Mouse (Mus musculus): ENCODE measurements around the gene P2rx3. TPM values are rescaled to one million over a fixed set of nuclear protein-coding genes. Genes with fewer than 3 reads are reported as not detected.

The P2rx3 gene
- polyA plus RNA-seq, 1 experiment from 2014 or later: 6.2 TPM

- 83% methylated on average over 12 of the region's 12 CpGs for WGBS
- no peak overlapping the region for H3K4me3 ChIP-seq (ENCODE audit: low read depth, low read length)
- no peak overlapping the region for H3K27ac ChIP-seq (replicated peaks; ENCODE audit: low read depth, low read length)
- H3K4me1 ChIP-seq (ENCODE audit: control insufficient read depth, insufficient read depth, low read length): no peaks in the 10 kb centered on the region; the same call in 1 of the 2 replicates
- DNase-seq (ENCODE audit: low spot score) (no peak), ATAC-seq (replicated peaks; ENCODE audit: insufficient number of reproducible peaks, low FRiP score, low TSS enrichment, low read depth) (no peak)
- peaks cover 3% of the 10 kb centered on the region for H3K36me3 ChIP-seq (replicated peaks; ENCODE audit: control insufficient read depth, insufficient read depth, low read depth, low read length)
- H3K4me2 ChIP-seq (ENCODE audit: low read depth, low read length): no peak overlapping the region
- no peaks in the 10 kb centered on the region for H3K27me3 ChIP-seq (ENCODE audit: control insufficient read depth, insufficient read depth, low read length)
- no peaks in the 10 kb centered on the region for H3K9me3 ChIP-seq (replicated peaks; ENCODE audit: control insufficient read depth, low read length)
- H3K9ac ChIP-seq (replicated peaks; ENCODE audit: low read length): no peak overlapping the region
Observed at GRCm38 (mm10) chr2:85065141-85065875, 28.0 kb upstream of the P2rx3 start.

DNA sequence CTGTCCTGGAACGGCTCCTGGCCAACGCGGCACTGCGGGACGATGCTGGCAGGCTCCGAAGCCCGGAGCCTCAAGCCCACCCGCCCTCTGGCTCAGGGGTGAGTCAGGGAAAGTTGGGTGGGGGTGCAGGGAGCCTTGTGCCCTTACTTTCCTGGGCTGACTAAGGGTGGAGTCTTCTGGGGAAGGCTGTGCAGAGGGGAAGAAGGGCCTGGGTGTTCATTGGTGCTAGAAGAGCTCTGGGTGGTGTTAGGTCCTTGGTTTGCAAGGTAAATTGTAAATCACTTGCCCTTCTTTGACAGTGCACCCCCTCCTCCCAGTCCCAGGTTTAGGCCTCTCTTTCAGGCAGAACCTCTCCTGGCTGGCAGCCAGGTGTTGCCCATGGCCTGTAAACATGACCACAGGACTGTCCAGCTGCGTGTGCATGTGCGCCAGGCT, 23.9 kb upstream of the P2rx3 start:
- no peak for ATAC-seq (replicated peaks; ENCODE audit: insufficient number of reproducible peaks, low FRiP score, low TSS enrichment, low read depth)
- H3K4me3 ChIP-seq (ENCODE audit: low read depth, low read length): peak overlapping the region; percentile 23; the same call in 1 of the 2 replicates
- WGBS: 35% methylated on average over 10 of the region's 10 CpGs
- H3K9me3 ChIP-seq (replicated peaks; ENCODE audit: control insufficient read depth, low read length): no peaks in the 10 kb centered on the region
- H3K9ac ChIP-seq (replicated peaks; ENCODE audit: low read length): peak overlapping the region; percentile 41
- H3K27me3 ChIP-seq (ENCODE audit: control insufficient read depth, insufficient read depth, low read length): no peaks in the 10 kb centered on the region
- H3K27ac ChIP-seq (replicated peaks; ENCODE audit: low read depth, low read length): no peak overlapping the region
- peak overlapping the region; percentile 43 for H3K4me2 ChIP-seq (ENCODE audit: low read depth, low read length)
- peaks cover 9% of the 10 kb centered on the region for H3K36me3 ChIP-seq (replicated peaks; ENCODE audit: control insufficient read depth, insufficient read depth, low read depth, low read length)
- no peak for DNase-seq (ENCODE audit: low spot score)
- H3K4me1 ChIP-seq (ENCODE audit: control insufficient read depth, insufficient read depth, low read length): no peaks in the 10 kb centered on the region; the same call in 1 of the 2 replicates

DNA sequence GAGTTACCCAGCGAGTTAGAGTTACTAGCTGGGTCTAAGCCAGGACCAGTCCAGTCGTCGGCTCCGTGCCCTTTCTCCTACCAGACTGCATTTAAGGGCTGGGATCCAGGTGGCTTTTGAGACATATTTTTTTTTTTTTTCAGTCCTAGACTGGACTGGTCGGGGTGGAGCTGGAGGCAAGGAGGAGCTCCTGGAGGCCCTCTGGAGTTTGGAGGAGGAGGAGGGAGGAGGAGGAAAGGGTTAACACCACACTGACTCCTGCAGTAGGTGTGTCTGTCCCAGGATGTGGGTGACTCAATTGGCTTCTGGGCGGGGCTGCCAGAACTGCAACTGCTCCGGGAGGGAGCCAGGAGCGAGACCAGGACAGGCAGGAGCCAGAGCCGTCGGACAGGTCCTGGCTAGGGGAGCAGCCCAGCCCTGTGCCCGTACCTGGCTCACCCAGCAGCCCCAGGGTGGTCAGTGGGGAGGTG, 23.4 kb upstream of the P2rx3 start:
- no peaks in the 10 kb centered on the region for H3K27me3 ChIP-seq (ENCODE audit: control insufficient read depth, insufficient read depth, low read length)
- H3K36me3 ChIP-seq (replicated peaks; ENCODE audit: control insufficient read depth, insufficient read depth, low read depth, low read length): peaks cover 12% of the 10 kb centered on the region
- no peaks in the 10 kb centered on the region; the same call in 1 of the 2 replicates for H3K4me1 ChIP-seq (ENCODE audit: control insufficient read depth, insufficient read depth, low read length)
- H3K9ac ChIP-seq (replicated peaks; ENCODE audit: low read length): peak overlapping the region; percentile 41
- no peak overlapping the region for H3K27ac ChIP-seq (replicated peaks; ENCODE audit: low read depth, low read length)
- peak overlapping the region; percentile 43 for H3K4me2 ChIP-seq (ENCODE audit: low read depth, low read length)
- ATAC-seq (replicated peaks; ENCODE audit: insufficient number of reproducible peaks, low FRiP score, low TSS enrichment, low read depth) (peak; percentile 65), DNase-seq (ENCODE audit: low spot score) (peak; percentile 54)
- H3K9me3 ChIP-seq (replicated peaks; ENCODE audit: control insufficient read depth, low read length): no peaks in the 10 kb centered on the region
- 10% methylated on average over 11 of the region's 11 CpGs for WGBS
- H3K4me3 ChIP-seq (ENCODE audit: low read depth, low read length): peak overlapping the region; percentile 23; the same call in 1 of the 2 replicates

GRCm38 (mm10) chr2:85059677-85060076, 22.4 kb upstream of the P2rx3 start:
- Histone ChIP-seq H3K4me1 (ENCODE audit: control insufficient read depth, insufficient read depth, low read length) (no peaks in the 10 kb centered on the region; the same call in 1 of the 2 replicates), H3K27ac (replicated peaks; ENCODE audit: low read depth, low read length) (no peak overlapping the region), H3K9ac (replicated peaks; ENCODE audit: low read length) (no peak overlapping the region), H3K9me3 (replicated peaks; ENCODE audit: control insufficient read depth, low read length) (no peaks in the 10 kb centered on the region), H3K27me3 (ENCODE audit: control insufficient read depth, insufficient read depth, low read length) (no peaks in the 10 kb centered on the region), H3K4me2 (ENCODE audit: low read depth, low read length) (no peak overlapping the region), H3K4me3 (ENCODE audit: low read depth, low read length) (no peak overlapping the region), H3K36me3 (replicated peaks; ENCODE audit: control insufficient read depth, insufficient read depth, low read depth, low read length) (peaks cover 12% of the 10 kb centered on the region)
- ATAC-seq (replicated peaks; ENCODE audit: insufficient number of reproducible peaks, low FRiP score, low TSS enrichment, low read depth) (no peak), DNase-seq (ENCODE audit: low spot score) (no peak)
- 87% methylated on average over 6 of the region's 6 CpGs for WGBS

GRCm38 (mm10) chr2:85056711-85057110, 19.4 kb upstream of the P2rx3 start:
- H3K4me2 ChIP-seq (ENCODE audit: low read depth, low read length): no peak overlapping the region

DNA sequence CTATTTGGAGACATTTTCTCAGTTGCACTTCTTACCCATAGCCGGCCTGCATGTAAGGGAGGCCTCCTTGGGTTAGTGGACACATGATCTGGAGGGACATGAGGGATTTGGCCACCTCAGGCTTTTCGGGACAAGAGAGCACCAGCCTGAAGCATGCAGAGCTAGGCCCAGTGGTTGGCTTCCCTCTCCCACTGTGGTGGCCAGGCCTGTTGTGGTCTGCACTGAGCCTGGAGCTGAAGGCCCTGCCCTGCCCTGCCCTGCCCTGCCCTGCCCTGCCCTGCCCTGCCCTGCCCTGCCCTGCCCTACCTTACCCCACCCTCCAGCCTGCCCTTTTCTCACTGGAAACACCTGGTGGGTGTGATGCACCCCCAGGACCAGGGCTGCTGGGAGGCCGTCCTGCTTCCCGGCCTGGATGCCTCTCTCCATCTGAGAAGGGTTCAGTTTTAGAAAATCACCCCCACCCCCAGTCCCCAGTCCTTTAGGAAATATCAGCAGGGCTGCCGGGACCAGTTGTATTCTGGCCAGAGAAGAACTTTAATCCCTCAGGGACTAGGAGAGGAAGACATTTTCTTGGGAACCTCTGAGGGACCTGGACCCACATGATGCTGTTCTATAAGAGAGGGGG, 16.0 kb upstream of the P2rx3 start:
- H3K36me3 ChIP-seq (replicated peaks; ENCODE audit: control insufficient read depth, insufficient read depth, low read depth, low read length): peaks cover 12% of the 10 kb centered on the region

More at GRCm38 (mm10) chr2:85056711-85057110, 19.4 kb upstream of the P2rx3 start:
- Histone ChIP-seq H3K36me3 (replicated peaks; ENCODE audit: control insufficient read depth, insufficient read depth, low read depth, low read length) (peaks cover 14% of the 10 kb centered on the region), H3K27me3 (ENCODE audit: control insufficient read depth, insufficient read depth, low read length) (no peaks in the 10 kb centered on the region), H3K9ac (replicated peaks; ENCODE audit: low read length) (no peak overlapping the region), H3K4me3 (ENCODE audit: low read depth, low read length) (no peak overlapping the region), H3K9me3 (replicated peaks; ENCODE audit: control insufficient read depth, low read length) (no peaks in the 10 kb centered on the region), H3K4me1 (ENCODE audit: control insufficient read depth, insufficient read depth, low read length) (no peaks in the 10 kb centered on the region; the same call in 1 of the 2 replicates), H3K27ac (replicated peaks; ENCODE audit: low read depth, low read length) (no peak overlapping the region)
- 48% methylated on average over 5 of the region's 5 CpGs for WGBS
- ATAC-seq (replicated peaks; ENCODE audit: insufficient number of reproducible peaks, low FRiP score, low TSS enrichment, low read depth) (no peak), DNase-seq (ENCODE audit: low spot score) (no peak)

GRCm38 (mm10) chr2:85050746-85051145, 13.5 kb upstream of the P2rx3 start:
- Histone ChIP-seq H3K4me3 (ENCODE audit: low read depth, low read length) (peak overlapping the region; percentile 20), H3K4me2 (ENCODE audit: low read depth, low read length) (peak overlapping the region; percentile 32), H3K9me3 (replicated peaks; ENCODE audit: control insufficient read depth, low read length) (no peaks in the 10 kb centered on the region), H3K27me3 (ENCODE audit: control insufficient read depth, insufficient read depth, low read length) (no peaks in the 10 kb centered on the region), H3K4me1 (ENCODE audit: control insufficient read depth, insufficient read depth, low read length) (peaks cover 6% of the 10 kb centered on the region), H3K27ac (replicated peaks; ENCODE audit: low read depth, low read length) (peak overlapping the region; percentile 60), H3K9ac (replicated peaks; ENCODE audit: low read length) (peak overlapping the region; percentile 2), H3K36me3 (replicated peaks; ENCODE audit: control insufficient read depth, insufficient read depth, low read depth, low read length) (peaks cover 14% of the 10 kb centered on the region)
- 46% methylated on average over 9 of the region's 9 CpGs for WGBS
- ATAC-seq (replicated peaks; ENCODE audit: insufficient number of reproducible peaks, low FRiP score, low TSS enrichment, low read depth): no peak
- DNase-seq (ENCODE audit: low spot score): no peak

More for the DNA sequence above, 16.0 kb upstream of the P2rx3 start:
- no peak overlapping the region for H3K9ac ChIP-seq (replicated peaks; ENCODE audit: low read length)
- no peak for DNase-seq (ENCODE audit: low spot score)
- H3K9me3 ChIP-seq (replicated peaks; ENCODE audit: control insufficient read depth, low read length): no peaks in the 10 kb centered on the region
- no peak for ATAC-seq (replicated peaks; ENCODE audit: insufficient number of reproducible peaks, low FRiP score, low TSS enrichment, low read depth)
- no peak overlapping the region for H3K27ac ChIP-seq (replicated peaks; ENCODE audit: low read depth, low read length)
- H3K4me2 ChIP-seq (ENCODE audit: low read depth, low read length): no peak overlapping the region
- no peak overlapping the region for H3K4me3 ChIP-seq (ENCODE audit: low read depth, low read length)
- H3K27me3 ChIP-seq (ENCODE audit: control insufficient read depth, insufficient read depth, low read length): no peaks in the 10 kb centered on the region
- 79% methylated on average over 5 of the region's 5 CpGs for WGBS
- peaks cover 3% of the 10 kb centered on the region for H3K4me1 ChIP-seq (ENCODE audit: control insufficient read depth, insufficient read depth, low read length)
